Mouse (Mus musculus) midbrain, embryonic 11.5 days (tissue): ENCODE data around the gene Stab2. TPM values are rescaled to one million over a fixed set of nuclear protein-coding genes. Genes with fewer than 3 reads are reported as not detected.

Experiments used
- ATAC-seq: fragments of 200-750 bp; cut with Nextera tagmentation; 2 replicates; pipeline ENCODE4 v1.8.0; 2017; ENCODE audit warnings: moderate TSS enrichment, moderate library complexity; ENCODE audit not compliant: low FRiP score
- DNase-seq: peaks from one replicate; pipeline ENCODE4 v3.0.0; 2015; ENCODE audit warnings: low spot score; ENCODE audit errors: missing footprints
- H3K27ac ChIP-seq: fragments of 300-500 bp; sonication (generic); 2 replicates; pipeline ENCODE4 v1.5.1; 2014; ENCODE audit warnings: low read depth, low read length
- H3K27me3 ChIP-seq: fragments of 300-500 bp; sonication (generic); 2 replicates; pipeline ENCODE4 v1.6.1; 2014; ENCODE audit warnings: mild to moderate bottlenecking, low read length, moderate library complexity, mixed read lengths; ENCODE audit not compliant: control insufficient read depth, insufficient read depth
- H3K36me3 ChIP-seq: fragments of 300-500 bp; sonication (generic); 2 replicates; pipeline ENCODE4 v1.6.1; 2014; ENCODE audit warnings: mild to moderate bottlenecking, low read length, moderate library complexity, mixed read lengths; ENCODE audit not compliant: control insufficient read depth, insufficient read depth
- H3K4me1 ChIP-seq: fragments of 300-500 bp; sonication (generic); 2 replicates; pipeline ENCODE4 v1.6.1; 2014; ENCODE audit warnings: low read length; ENCODE audit not compliant: control insufficient read depth, insufficient read depth
- H3K4me2 ChIP-seq: fragments of 300-500 bp; sonication (generic); 2 replicates; pipeline ENCODE4 v1.6.1; 2014; ENCODE audit warnings: mild to moderate bottlenecking, moderate library complexity
- H3K4me3 ChIP-seq: fragments of 300-500 bp; sonication (generic); 2 replicates; pipeline ENCODE4 v1.5.1; 2014; ENCODE audit warnings: low read depth, low read length
- H3K9ac ChIP-seq: fragments of 300-500 bp; sonication (generic); 2 replicates; pipeline ENCODE4 v1.6.1; 2014; ENCODE audit warnings: low read length
- H3K9me3 ChIP-seq: fragments of 300-500 bp; sonication (generic); 2 replicates; pipeline ENCODE4 v1.6.1; 2016; ENCODE audit warnings: low read length; ENCODE audit not compliant: control insufficient read depth
- WGBS: fragments of 180-500 bp; shearing (Covaris S2); extraction: QIAGEN DNeasy Blood & Tissue Kit; methylation state at CpG from one replicate; pipeline ENCODE4 v1.1.7; 2014; 5-methylcytosine and 5-hydroxymethylcytosine counted together
- polyA plus RNA-seq: library from polyadenylated mRNA; unstranded; fragments of >200 nt; fragmentation: Nextera tagmentation; extraction: Ambion mirVana; gene quantifications from 2 replicates; pipeline ENCODE4 v1.2.1, GENCODE M21; 2014

The Stab2 gene
- polyA plus RNA-seq, 1 experiment from 2014 or later: 0.25 TPM

GRCm38 (mm10) chr10:86829515-86829914 lies 178.3 kb downstream of the Stab2 start:
- no peaks in the 10 kb centered on the region for H3K4me1 ChIP-seq
- H3K27ac ChIP-seq: no peak overlapping the region
- H3K4me2 ChIP-seq: no peak overlapping the region
- no peak for DNase-seq
- no peaks in the 10 kb centered on the region for H3K27me3 ChIP-seq
- no peak overlapping the region for H3K4me3 ChIP-seq
- ATAC-seq: no peak
- no peaks in the 10 kb centered on the region for H3K36me3 ChIP-seq
- H3K9ac ChIP-seq: no peak overlapping the region
- WGBS: 85% methylated on average over 2 of the region's 2 CpGs
- H3K9me3 ChIP-seq: no peaks in the 10 kb centered on the region

- ATAC-seq: no peak; the same call in 1 of the 2 replicates
- no peak overlapping the region for H3K9ac ChIP-seq
- no peaks in the 10 kb centered on the region for H3K9me3 ChIP-seq
- H3K36me3 ChIP-seq: no peaks in the 10 kb centered on the region
- no peak for DNase-seq
- H3K4me3 ChIP-seq: no peak overlapping the region
- no peak overlapping the region for H3K27ac ChIP-seq
- no peaks in the 10 kb centered on the region for H3K4me1 ChIP-seq
- H3K4me2 ChIP-seq: no peak overlapping the region
- WGBS: 85% methylated on average over 15 of the region's 15 CpGs
- no peaks in the 10 kb centered on the region for H3K27me3 ChIP-seq
Observed at GRCm38 (mm10) chr10:86828221-86829135, 179.3 kb downstream of the Stab2 start.

- 81% methylated on average over 3 of the region's 3 CpGs for WGBS
- no peak overlapping the region for H3K4me2 ChIP-seq
- H3K27ac ChIP-seq: no peak overlapping the region
- no peaks in the 10 kb centered on the region for H3K9me3 ChIP-seq
- ATAC-seq (no peak), DNase-seq (no peak)
- H3K9ac ChIP-seq: no peak overlapping the region
- H3K4me3 ChIP-seq: no peak overlapping the region
- no peaks in the 10 kb centered on the region for H3K36me3 ChIP-seq
- H3K4me1 ChIP-seq: no peaks in the 10 kb centered on the region
- no peaks in the 10 kb centered on the region for H3K27me3 ChIP-seq
Observed at GRCm38 (mm10) chr10:86826929-86827328, 180.9 kb downstream of the Stab2 start.

GRCm38 (mm10) chr10:86825871-86826522 lies 181.8 kb downstream of the Stab2 start:
- ATAC-seq (no peak), DNase-seq (no peak)
- H3K4me2 ChIP-seq: no peak overlapping the region
- H3K9ac ChIP-seq: no peak overlapping the region
- H3K4me1 ChIP-seq: no peaks in the 10 kb centered on the region
- no peak overlapping the region for H3K4me3 ChIP-seq
- no peaks in the 10 kb centered on the region for H3K36me3 ChIP-seq
- no peak overlapping the region for H3K27ac ChIP-seq
- 94% methylated on average over 10 of the region's 10 CpGs for WGBS
- no peaks in the 10 kb centered on the region for H3K27me3 ChIP-seq
- no peaks in the 10 kb centered on the region for H3K9me3 ChIP-seq

- ATAC-seq: no peak
- 88% methylated on average over 14 of the region's 14 CpGs for WGBS
- no peak for DNase-seq
Observed at GRCm38 (mm10) chr10:86824871-86825270, 183.0 kb downstream of the Stab2 start.

GRCm38 (mm10) chr10:86824093-86824492 lies 183.7 kb downstream of the Stab2 start:
- Histone ChIP-seq H3K27me3 (no peaks in the 10 kb centered on the region), H3K9ac (no peak overlapping the region), H3K27ac (no peak overlapping the region), H3K4me1 (peaks cover 10% of the 10 kb centered on the region; the same call in 1 of the 2 replicates), H3K4me2 (no peak overlapping the region), H3K4me3 (no peak overlapping the region), H3K36me3 (no peaks in the 10 kb centered on the region), H3K9me3 (no peaks in the 10 kb centered on the region)
- WGBS: 84% methylated on average over 6 of the region's 6 CpGs
- ATAC-seq (no peak), DNase-seq (no peak)

More at GRCm38 (mm10) chr10:86824871-86825270, 183.0 kb downstream of the Stab2 start:
- Histone ChIP-seq H3K4me2 (no peak overlapping the region), H3K4me1 (peaks cover 2% of the 10 kb centered on the region; the same call in 1 of the 2 replicates), H3K4me3 (no peak overlapping the region), H3K27me3 (no peaks in the 10 kb centered on the region), H3K9me3 (no peaks in the 10 kb centered on the region), H3K9ac (no peak overlapping the region), H3K27ac (no peak overlapping the region), H3K36me3 (no peaks in the 10 kb centered on the region)

GRCm38 (mm10) chr10:86821014-86821413 lies 186.8 kb downstream of the Stab2 start:
- H3K4me3 ChIP-seq: no peak overlapping the region
- H3K27ac ChIP-seq: no peak overlapping the region
- DNase-seq: no peak
- no peak for ATAC-seq
- no peaks in the 10 kb centered on the region for H3K9me3 ChIP-seq
- WGBS: 84% methylated on average over 7 of the region's 7 CpGs
- peaks cover 10% of the 10 kb centered on the region; the same call in 1 of the 2 replicates for H3K4me1 ChIP-seq
- H3K9ac ChIP-seq: no peak overlapping the region
- no peaks in the 10 kb centered on the region for H3K27me3 ChIP-seq
- no peak overlapping the region for H3K4me2 ChIP-seq
- no peaks in the 10 kb centered on the region for H3K36me3 ChIP-seq

- Histone ChIP-seq H3K36me3 (no peaks in the 10 kb centered on the region), H3K4me2 (no peak overlapping the region), H3K9ac (0 out of 2 replicates have a peak overlapping the region, but pooled peaks have one; percentile 24), H3K4me3 (no peak overlapping the region), H3K27ac (no peak overlapping the region), H3K4me1 (peaks cover 10% of the 10 kb centered on the region; the same call in 1 of the 2 replicates), H3K9me3 (no peaks in the 10 kb centered on the region), H3K27me3 (no peaks in the 10 kb centered on the region)
- DNase-seq: no peak
- ATAC-seq: peak; percentile 67
- 32% methylated on average over 8 of the region's 8 CpGs for WGBS
Observed at GRCm38 (mm10) chr10:86819649-86820165, 188.1 kb downstream of the Stab2 start.

- no peaks in the 10 kb centered on the region for H3K9me3 ChIP-seq
- no peak overlapping the region for H3K27ac ChIP-seq
- 86% methylated on average over 7 of the region's 7 CpGs for WGBS
Observed at GRCm38 (mm10) chr10:86815133-86815532, 192.7 kb downstream of the Stab2 start.

More at GRCm38 (mm10) chr10:86815133-86815532, 192.7 kb downstream of the Stab2 start:
- ATAC-seq (no peak), DNase-seq (no peak)
- Histone ChIP-seq H3K36me3 (no peaks in the 10 kb centered on the region), H3K27me3 (no peaks in the 10 kb centered on the region), H3K4me2 (no peak overlapping the region), H3K4me3 (no peak overlapping the region), H3K9ac (no peak overlapping the region), H3K4me1 (peaks cover 10% of the 10 kb centered on the region; the same call in 1 of the 2 replicates)
